Mouse (Mus musculus): ENCODE data around the gene Pdhx.

- TF ChIP-seq CTCF (IDR thresholded peaks at IDR 0.05; ENCODE audit: borderline replicate concordance, insufficient read depth, low read length) (peak; percentile 23; the same call in 1 of the 2 replicates), POLR2A (IDR thresholded peaks at IDR 0.05; ENCODE audit: low read depth, low read length) (no peak)
Measured at GRCm38 (mm10) chr2:103088099-103088498, 14.8 kb upstream of the Pdhx start.
